Mouse (Mus musculus) forebrain, embryonic 12.5 days (tissue): ENCODE data around the gene Gm28036. TPM values are rescaled to one million over a fixed set of nuclear protein-coding genes. Genes with fewer than 3 reads are reported as not detected.
A peak's percentile ranks its signal among the peaks of the same experiment; 100 is the strongest.

Experiments used
- ATAC-seq: fragments of 200-750 bp; cut with Nextera tagmentation; 2 replicates; pipeline ENCODE4 v1.8.0; 2017; ENCODE audit warnings: moderate TSS enrichment; ENCODE audit not compliant: low FRiP score
- H3K27ac ChIP-seq: fragments of 300-500 bp; sonication (generic); 2 replicates; pipeline ENCODE4 v1.5.1; 2016; ENCODE audit warnings: mild to moderate bottlenecking
- H3K27me3 ChIP-seq: fragments of 300-500 bp; sonication (generic); 2 replicates; pipeline ENCODE4 v1.6.1; 2016; ENCODE audit warnings: mild to moderate bottlenecking
- H3K36me3 ChIP-seq: fragments of 300-500 bp; sonication (generic); replicated peaks from 2 replicates; pipeline ENCODE4 v1.6.1; 2016; ENCODE audit warnings: mild to moderate bottlenecking
- H3K4me1 ChIP-seq: fragments of 300-500 bp; sonication (generic); 2 replicates; pipeline ENCODE4 v1.6.1; 2016
- H3K4me2 ChIP-seq: fragments of 300-500 bp; sonication (generic); 2 replicates; pipeline ENCODE4 v1.6.1; 2016; ENCODE audit warnings: mild to moderate bottlenecking, moderate library complexity
- H3K4me3 ChIP-seq: fragments of 300-500 bp; sonication (generic); replicated peaks from 2 replicates; pipeline ENCODE4 v1.5.1; 2016; ENCODE audit warnings: mild to moderate bottlenecking
- H3K9ac ChIP-seq: fragments of 300-500 bp; sonication (generic); 2 replicates; pipeline ENCODE4 v1.6.1; 2016; ENCODE audit warnings: mild to moderate bottlenecking
- H3K9me3 ChIP-seq: fragments of 300-500 bp; sonication (generic); 2 replicates; pipeline ENCODE4 v1.6.1; 2016
- WGBS: fragments of 180-500 bp; shearing (Covaris S2); methylation state at CpG from one replicate; pipeline ENCODE4 v1.1.7; 2016; 5-methylcytosine and 5-hydroxymethylcytosine counted together
- polyA plus RNA-seq: library from polyadenylated mRNA; unstranded; fragments of >200 nt; fragmentation: Nextera tagmentation; extraction: Ambion mirVana; gene quantifications from 2 replicates; pipeline ENCODE4 v1.2.1, GENCODE M21; 2016

Gm28036 gene
- 20.4 and 31.9 TPM in 2 replicates for polyA plus RNA-seq

DNA sequence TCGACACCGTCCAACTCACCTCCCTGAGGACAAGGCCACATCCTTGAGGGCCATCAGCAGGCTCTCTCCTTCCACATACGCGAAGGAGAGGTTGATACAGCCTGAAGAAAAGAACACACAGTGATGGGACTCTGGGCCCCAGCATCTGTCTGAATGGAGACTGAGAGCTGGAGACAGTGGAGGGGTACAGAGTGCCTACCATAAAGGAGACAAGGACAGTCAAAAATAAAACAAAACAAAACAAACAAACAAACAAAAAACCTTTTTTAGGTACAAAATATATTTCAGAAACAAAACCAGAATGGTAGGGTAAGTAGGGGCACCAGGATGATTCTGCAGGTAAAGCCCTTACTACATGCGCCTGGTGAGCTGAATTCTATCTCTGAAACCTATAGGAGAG, at the start of gene Gm28036:
Gene Gm28036 (minus strand): TSS at position 101 of the 400 bp plus-strand sequence.
- Histone ChIP-seq H3K9me3 (no peaks in the 10 kb centered on the region), H3K27ac (no peak within 1 kb of the TSS), H3K9ac (no peak within 1 kb of the TSS), H3K27me3 (no peaks in the 10 kb centered on the region), H3K4me1 (no peaks in the 10 kb centered on the region), H3K36me3 (peaks cover 30% of the 10 kb centered on the region), H3K4me3 (no peak within 1 kb of the TSS), H3K4me2 (no peak within 1 kb of the TSS)
- WGBS, result 96% methylated on average over 5 of the region's 5 CpGs
- ATAC-seq, result no peak

- Histone ChIP-seq H3K4me3 (no peak overlapping the region), H3K4me1 (no peaks in the 10 kb centered on the region), H3K4me2 (no peak overlapping the region), H3K9me3 (no peaks in the 10 kb centered on the region), H3K27ac (no peak overlapping the region), H3K36me3 (peaks cover 84% of the 10 kb centered on the region), H3K9ac (no peak overlapping the region), H3K27me3 (no peaks in the 10 kb centered on the region)
- ATAC-seq, result no peak
- 96% methylated on average over 5 of the region's 5 CpGs for WGBS
Measured at GRCm38 (mm10) chr2:156166557-156166956, 39.7 kb upstream of the Gm28036 start.

DNA sequence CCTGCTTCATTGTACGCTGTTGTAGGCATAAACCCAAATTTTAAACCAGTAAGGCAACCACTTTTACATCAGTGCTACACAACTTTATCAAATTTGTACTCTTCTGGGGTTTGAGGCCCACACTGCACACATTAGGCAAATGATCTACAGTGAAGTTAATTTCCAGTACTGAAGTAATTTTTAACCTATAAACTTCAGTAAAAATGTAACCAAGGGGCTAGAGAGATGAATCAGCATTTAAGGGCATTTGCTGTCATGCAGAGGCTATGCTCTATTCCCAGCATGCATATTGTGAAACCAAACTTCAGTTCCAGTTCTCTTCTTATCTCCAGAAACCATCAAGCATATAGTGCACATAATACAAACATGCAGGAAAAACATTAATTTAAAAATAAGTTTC, 38.6 kb upstream of the Gm28036 start:
- peaks cover 80% of the 10 kb centered on the region for H3K36me3 ChIP-seq
- WGBS, result 98% methylated on average over 1 of the region's 1 CpGs

GRCm38 (mm10) chr2:156151538-156151937, 24.6 kb upstream of the Gm28036 start:
- H3K4me1 ChIP-seq, result no peaks in the 10 kb centered on the region
- no peak overlapping the region for H3K9ac ChIP-seq
- H3K4me3 ChIP-seq, result no peak overlapping the region
- ATAC-seq, result no peak
- no peak overlapping the region for H3K4me2 ChIP-seq
- peaks cover 64% of the 10 kb centered on the region for H3K36me3 ChIP-seq
- H3K9me3 ChIP-seq, result no peaks in the 10 kb centered on the region
- no peaks in the 10 kb centered on the region for H3K27me3 ChIP-seq
- no peak overlapping the region for H3K27ac ChIP-seq

More for the DNA sequence above, 38.6 kb upstream of the Gm28036 start:
- Histone ChIP-seq H3K9me3 (no peaks in the 10 kb centered on the region), H3K27me3 (no peaks in the 10 kb centered on the region), H3K4me3 (no peak overlapping the region), H3K4me1 (no peaks in the 10 kb centered on the region), H3K27ac (no peak overlapping the region), H3K4me2 (no peak overlapping the region), H3K9ac (no peak overlapping the region)
- no peak for ATAC-seq

DNA sequence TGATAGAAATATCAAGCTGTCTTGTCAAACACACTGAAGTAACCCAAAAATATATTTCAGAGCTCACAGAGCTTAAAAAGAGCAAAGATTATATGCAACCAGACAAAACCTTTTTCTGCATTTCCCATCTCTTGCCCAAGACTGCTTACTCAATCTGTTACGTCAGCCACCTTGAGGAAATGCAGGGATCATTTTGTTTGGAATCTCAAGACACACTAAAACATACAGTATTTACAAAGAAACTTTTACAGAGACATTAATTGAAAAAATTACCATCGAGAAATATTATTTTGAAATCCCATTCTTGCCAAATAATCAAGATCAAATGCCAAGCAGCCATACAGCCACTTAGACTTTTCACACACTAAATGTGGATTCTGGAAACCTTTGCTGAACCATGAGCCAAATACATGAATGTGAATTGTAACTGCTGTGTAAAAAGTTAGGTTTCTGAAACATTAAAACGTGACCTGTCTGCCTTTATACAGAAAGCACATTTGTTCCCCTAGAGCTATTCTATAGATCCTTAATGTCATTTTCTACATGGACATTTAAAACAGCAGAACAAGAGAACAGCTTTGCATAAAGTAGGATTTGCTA, 20.5 kb upstream of the Gm28036 start:
- H3K36me3 ChIP-seq, result peaks cover 47% of the 10 kb centered on the region
- no peak for ATAC-seq
- H3K4me2 ChIP-seq, result no peak overlapping the region
- no peak overlapping the region for H3K9ac ChIP-seq
- no peaks in the 10 kb centered on the region for H3K27me3 ChIP-seq
- no peak overlapping the region for H3K4me3 ChIP-seq
- WGBS, result 91% methylated on average over 3 of the region's 3 CpGs
- H3K4me1 ChIP-seq, result peaks cover 19% of the 10 kb centered on the region
- H3K27ac ChIP-seq, result no peak overlapping the region
- no peaks in the 10 kb centered on the region for H3K9me3 ChIP-seq

- WGBS, result 75% methylated on average over 5 of the region's 5 CpGs
Measured at GRCm38 (mm10) chr2:156146272-156146989, 19.5 kb upstream of the Gm28036 start.

GRCm38 (mm10) chr2:156145486-156146130, 18.7 kb upstream of the Gm28036 start:
- no peaks in the 10 kb centered on the region for H3K9me3 ChIP-seq
- H3K27me3 ChIP-seq, result no peaks in the 10 kb centered on the region
- peaks cover 41% of the 10 kb centered on the region for H3K36me3 ChIP-seq
- no peak overlapping the region for H3K4me3 ChIP-seq
- 60% methylated on average over 11 of the region's 11 CpGs for WGBS
- peaks cover 19% of the 10 kb centered on the region for H3K4me1 ChIP-seq
- no peak overlapping the region for H3K27ac ChIP-seq
- H3K9ac ChIP-seq, result no peak overlapping the region
- no peak for ATAC-seq
- H3K4me2 ChIP-seq, result peak overlapping the region; percentile 72

More at GRCm38 (mm10) chr2:156146272-156146989, 19.5 kb upstream of the Gm28036 start:
- ATAC-seq, result no peak
- no peak overlapping the region for H3K27ac ChIP-seq
- peaks cover 19% of the 10 kb centered on the region for H3K4me1 ChIP-seq
- no peaks in the 10 kb centered on the region for H3K27me3 ChIP-seq
- no peak overlapping the region for H3K4me2 ChIP-seq
- no peak overlapping the region for H3K9ac ChIP-seq
- H3K9me3 ChIP-seq, result no peaks in the 10 kb centered on the region
- H3K36me3 ChIP-seq, result peaks cover 47% of the 10 kb centered on the region
- no peak overlapping the region for H3K4me3 ChIP-seq

DNA sequence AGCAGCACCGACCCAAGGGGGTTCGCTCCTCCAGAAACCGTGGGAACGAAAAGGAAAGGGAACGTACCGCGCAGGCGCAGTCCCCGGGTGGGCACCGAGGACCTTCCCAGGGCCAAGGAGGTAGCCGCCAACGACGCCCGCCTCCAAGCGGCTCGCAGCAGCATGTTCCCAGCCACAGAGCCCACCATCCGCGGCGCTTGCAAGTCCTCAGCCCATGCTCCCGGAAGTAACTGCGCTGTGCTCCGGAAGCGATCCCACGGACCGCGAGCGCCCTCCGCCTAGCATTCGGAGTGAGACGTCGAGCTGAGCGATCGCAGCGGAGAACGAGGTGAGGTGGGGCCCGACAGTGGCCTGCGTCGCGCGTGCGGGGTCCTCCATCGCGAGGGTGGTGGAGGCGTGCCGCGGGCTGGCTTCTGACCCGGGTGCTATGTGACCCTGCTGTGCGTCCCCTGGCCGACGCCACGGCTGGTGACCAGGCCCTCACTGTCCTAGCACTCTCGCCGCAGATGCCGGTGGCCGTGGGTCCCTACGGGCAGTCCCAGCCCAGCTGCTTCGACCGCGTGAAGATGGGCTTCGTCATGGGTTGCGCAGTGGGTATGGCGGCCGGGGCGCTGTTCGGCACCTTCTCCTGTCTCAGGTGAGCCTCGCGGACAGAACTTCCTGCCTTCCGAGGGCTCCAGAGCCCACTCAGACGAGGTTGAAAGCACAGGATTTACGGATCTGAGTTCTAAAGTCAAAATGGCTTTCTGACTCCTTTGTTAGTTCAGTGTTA, 17.2 kb upstream of the Gm28036 start, which contains the start of the genes Romo1 and Nfs1:
Gene Romo1 (plus strand): TSS at position 87 of the 772 bp plus-strand sequence.
Gene Nfs1 (minus strand): TSS at position 234 of the 772 bp plus-strand sequence.
- peaks cover 31% of the 10 kb centered on the region for H3K36me3 ChIP-seq
- H3K9me3 ChIP-seq, result no peaks in the 10 kb centered on the region
- under 1% methylated on average over 70 of the region's 70 CpGs for WGBS

GRCm38 (mm10) chr2:156143367-156143766, 16.5 kb upstream of the Gm28036 start:
- peak overlapping the region; percentile 72 for H3K4me2 ChIP-seq
- H3K9ac ChIP-seq, result peak overlapping the region; percentile 87
- H3K4me3 ChIP-seq, result peak overlapping the region; percentile 75
- peaks cover 19% of the 10 kb centered on the region for H3K4me1 ChIP-seq
- ATAC-seq, result no peak; the same call in 1 of the 2 replicates
- H3K9me3 ChIP-seq, result no peaks in the 10 kb centered on the region
- H3K27me3 ChIP-seq, result no peaks in the 10 kb centered on the region
- 3% methylated on average over 16 of the region's 16 CpGs for WGBS
- H3K27ac ChIP-seq, result peak overlapping the region; percentile 95
- peaks cover 24% of the 10 kb centered on the region for H3K36me3 ChIP-seq

More for the DNA sequence above, 17.2 kb upstream of the Gm28036 start, which contains the start of the genes Romo1 and Nfs1:
- Histone ChIP-seq H3K4me2 (peak within 1 kb of the TSS; percentile 72), H3K9ac (peak within 1 kb of the TSS; percentile 87), H3K4me1 (peaks cover 19% of the 10 kb centered on the region), H3K4me3 (peak within 1 kb of the TSS; percentile 75), H3K27ac (peak within 1 kb of the TSS; percentile 95), H3K27me3 (no peaks in the 10 kb centered on the region)
- peak; percentile 99 for ATAC-seq

DNA sequence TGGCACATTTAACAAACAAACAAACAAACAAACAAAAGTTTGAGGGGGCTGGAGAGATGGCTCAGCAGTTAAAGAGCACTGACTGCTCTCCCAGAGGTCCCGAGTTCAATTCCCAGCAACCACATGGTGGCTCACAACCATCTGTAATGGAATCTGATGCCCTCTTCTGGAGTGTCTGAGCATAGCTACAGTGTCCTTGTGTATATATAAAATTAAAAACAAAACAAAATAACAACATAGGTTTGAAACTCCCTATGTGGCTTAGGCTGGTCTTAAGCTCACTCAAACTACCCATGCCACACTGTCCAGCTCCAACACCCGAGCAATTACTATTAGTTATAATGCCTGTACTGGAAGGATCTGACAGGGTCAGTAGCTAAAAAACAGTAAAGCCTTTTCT, 15.9 kb upstream of the Gm28036 start:
- peaks cover 19% of the 10 kb centered on the region for H3K4me1 ChIP-seq
- H3K27ac ChIP-seq, result no peak overlapping the region
- WGBS, result 77% methylated on average over 2 of the region's 2 CpGs
- H3K9ac ChIP-seq, result peak overlapping the region; percentile 87
- H3K27me3 ChIP-seq, result no peaks in the 10 kb centered on the region
- peak overlapping the region; percentile 72 for H3K4me2 ChIP-seq
- peaks cover 18% of the 10 kb centered on the region for H3K36me3 ChIP-seq
- ATAC-seq, result no peak
- H3K9me3 ChIP-seq, result no peaks in the 10 kb centered on the region
- H3K4me3 ChIP-seq, result peak overlapping the region; percentile 75

DNA sequence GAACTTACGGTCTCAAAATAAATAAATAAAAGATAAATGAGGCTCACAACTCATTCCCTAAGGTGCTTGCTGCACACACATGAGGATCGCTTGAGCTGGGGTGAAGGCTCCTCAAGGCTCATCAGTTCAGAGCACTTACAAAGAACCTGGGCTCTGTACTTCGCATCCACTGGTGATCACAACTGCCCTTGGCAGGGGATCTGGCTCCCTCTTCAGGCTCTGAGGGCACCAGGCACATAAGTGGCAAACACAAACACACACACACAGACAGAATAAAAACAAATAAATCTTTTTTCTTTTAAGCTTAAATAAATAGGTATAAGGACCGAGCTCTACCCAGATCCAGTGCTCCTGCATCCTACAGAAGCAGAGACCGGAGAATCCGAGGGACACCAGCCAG, 8.8 kb upstream of the Gm28036 start:
- H3K4me3 ChIP-seq, result no peak overlapping the region
- no peaks in the 10 kb centered on the region for H3K4me1 ChIP-seq
- no peak overlapping the region for H3K9ac ChIP-seq
- no peaks in the 10 kb centered on the region for H3K9me3 ChIP-seq
- WGBS, result 89% methylated on average over 6 of the region's 6 CpGs
- H3K27ac ChIP-seq, result no peak overlapping the region
- H3K27me3 ChIP-seq, result no peaks in the 10 kb centered on the region
- H3K36me3 ChIP-seq, result peaks cover 9% of the 10 kb centered on the region
- no peak for ATAC-seq
- H3K4me2 ChIP-seq, result no peak overlapping the region

- Histone ChIP-seq H3K27ac (no peak overlapping the region), H3K4me2 (no peak overlapping the region), H3K36me3 (peaks cover 7% of the 10 kb centered on the region), H3K27me3 (no peaks in the 10 kb centered on the region), H3K4me1 (no peaks in the 10 kb centered on the region), H3K9me3 (no peaks in the 10 kb centered on the region), H3K9ac (no peak overlapping the region), H3K4me3 (no peak overlapping the region)
- 92% methylated on average over 5 of the region's 5 CpGs for WGBS
- ATAC-seq, result no peak
Measured at GRCm38 (mm10) chr2:156134161-156134560, 7.3 kb upstream of the Gm28036 start.
